Mouse (Mus musculus) left cerebral cortex, postnatal 36 days (tissue): ENCODE results near the gene Trrap. TPM values are rescaled to one million over a fixed set of nuclear protein-coding genes. Genes with fewer than 3 reads are reported as not detected.
A peak's percentile ranks its signal among the peaks of the same experiment; 100 is the strongest.

Experiments
- DNase-seq, 2 experiments: peaks; one replicate each; pipeline ENCODE4 v3.0.0; 2021 to 2022; ENCODE audit warnings: low spot score in 2 of 2, mixed read lengths in 1 of 2
- intact Hi-C: fragments of 180-260 bp; cut with DNase I; formaldehyde crosslinking; loops from one replicate; pipeline ENCODE4 v1.15.1; 2025
- total RNA-seq, 2 experiments: library from RNA; stranded (reverse); gene quantifications; 2 replicates each; pipeline ENCODE4 v1.2.3; 2021

Gene Trrap
- total RNA-seq, 2 experiments from 2014 or later = 135 to 196 TPM

GRCm38 (mm10) chr5:144767911-144768841 lies 644 bp downstream of the Trrap start:
- intact Hi-C loops = no loop called here
- DNase-seq = peak; percentile 92 to 93

GRCm38 (mm10) chr5:144769067-144769482 lies 1.5 kb downstream of the Trrap start:
- intact Hi-C loops = no loop called here
- DNase-seq = no peak

- intact Hi-C loops = no loop called here
These were observed 5.7 kb downstream of the Trrap start for GRCm38 (mm10) chr5:144773231-144773630.

GRCm38 (mm10) chr5:144780654-144781053 lies 13.1 kb downstream of the Trrap start:
- intact Hi-C loops = loop anchor here (5.0 kb wide), 1 partner anchor 47 kb away; no protein-coding TSS in a partner anchor
- DNase-seq = no peak

More at GRCm38 (mm10) chr5:144773231-144773630, 5.7 kb downstream of the Trrap start:
- DNase-seq = no peak

- peak in 1 of 2 experiments; percentile 22 for DNase-seq
These were observed 18.9 kb downstream of the Trrap start for GRCm38 (mm10) chr5:144786464-144786863.

GRCm38 (mm10) chr5:144793374-144793773 lies 25.8 kb downstream of the Trrap start:
- intact Hi-C loops = no loop called here

More at GRCm38 (mm10) chr5:144786464-144786863, 18.9 kb downstream of the Trrap start:
- intact Hi-C loops = no loop called here

GRCm38 (mm10) chr5:144794687-144795086 lies 27.2 kb downstream of the Trrap start:
- intact Hi-C loops = no loop called here
- peak in 1 of 2 experiments; percentile 35 for DNase-seq

More at GRCm38 (mm10) chr5:144793374-144793773, 25.8 kb downstream of the Trrap start:
- no peak for DNase-seq

- intact Hi-C loops = no loop called here
- DNase-seq = no peak
These were observed 29.6 kb downstream of the Trrap start for GRCm38 (mm10) chr5:144797116-144797515.

- intact Hi-C loops = no loop called here
- DNase-seq = no peak
These were observed 35.5 kb downstream of the Trrap start for GRCm38 (mm10) chr5:144803066-144803465.

GRCm38 (mm10) chr5:144804181-144804580 lies 36.6 kb downstream of the Trrap start:
- intact Hi-C loops = no loop called here
- no peak for DNase-seq

- intact Hi-C loops = no loop called here
- DNase-seq = no peak
These were observed 39.4 kb downstream of the Trrap start for GRCm38 (mm10) chr5:144806931-144807330.

- DNase-seq = peak in 1 of 2 experiments; percentile 33
- intact Hi-C loops = loop anchor here (5.0 kb wide), 1 partner anchor 46 kb away; no protein-coding TSS in a partner anchor
These were observed 61.0 kb downstream of the Trrap start for GRCm38 (mm10) chr5:144828365-144829102.

GRCm38 (mm10) chr5:144829631-144830030 lies 62.1 kb downstream of the Trrap start:
- intact Hi-C loops = loop anchor here (5.0 kb wide), 1 partner anchor 47 kb away; no protein-coding TSS in a partner anchor
- no peak for DNase-seq

GRCm38 (mm10) chr5:144831840-144832469 lies 64.4 kb downstream of the Trrap start:
- no peak for DNase-seq
- intact Hi-C loops = no loop called here

- no peak for DNase-seq
- intact Hi-C loops = no loop called here
These were observed 68.6 kb downstream of the Trrap start for GRCm38 (mm10) chr5:144836100-144836499.

GRCm38 (mm10) chr5:144845352-144845751 lies 77.8 kb downstream of the Trrap start:
- DNase-seq = peak in 1 of 2 experiments; percentile 43
- intact Hi-C loops = no loop called here

- DNase-seq = no peak
- intact Hi-C loops = no loop called here
These were observed 81.2 kb downstream of the Trrap start for GRCm38 (mm10) chr5:144848735-144849134.

GRCm38 (mm10) chr5:144849932-144850331 lies 82.4 kb downstream of the Trrap start:
- intact Hi-C loops = no loop called here
- no peak for DNase-seq

GRCm38 (mm10) chr5:144851820-144852219 lies 84.3 kb downstream of the Trrap start:
- intact Hi-C loops = no loop called here
- no peak for DNase-seq

GRCm38 (mm10) chr5:144853931-144854330 lies 86.4 kb downstream of the Trrap start:
- intact Hi-C loops = no loop called here
- no peak for DNase-seq
